Mouse (Mus musculus): ENCODE measurements at regions not wholly inside any gene's neighbourhood (a gene's known extent, or its start where the extent isn't known, plus 50 kb on each side); places are given as distances from the start of the nearest gene placed in this dataset.
A peak's percentile ranks its signal among the peaks of the same experiment; 100 is the strongest.

DNA sequence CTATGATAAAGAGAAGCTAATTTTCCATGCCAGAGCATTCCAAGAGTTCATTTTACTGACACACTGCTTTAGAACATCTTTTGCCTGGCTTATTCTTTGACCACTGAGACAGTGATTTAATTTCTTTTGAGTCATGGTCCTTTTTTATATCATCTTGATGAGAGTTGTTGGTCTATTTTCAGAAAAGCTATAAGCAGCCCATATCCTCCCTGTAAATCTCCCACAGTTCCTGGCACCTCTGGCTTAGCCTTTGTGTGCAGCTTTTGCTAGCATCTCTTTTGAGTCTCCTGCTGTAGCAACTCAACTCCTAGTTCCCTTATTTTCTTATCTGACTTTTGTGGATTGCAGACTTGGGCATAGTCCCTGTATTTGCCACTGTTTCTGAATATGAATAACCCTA, 207.5 kb upstream of the 4931417E11Rik start:
- H3K4me3 ChIP-seq: no peak overlapping the region
- TF ChIP-seq CTCF (IDR thresholded peaks at IDR 0.05): no peak
- no peak for DNase-seq (ENCODE audit: extremely low spot score in 1 of 2, low spot score in 2 of 2)
- no peak overlapping the region for H3K27ac ChIP-seq
- intact Hi-C loops (cut with DNase I): no loop called here

- TF ChIP-seq CTCF (IDR thresholded peaks at IDR 0.05): no peak
- Histone ChIP-seq H3K27ac (no peak overlapping the region), H3K4me3 (no peak overlapping the region)
- intact Hi-C loops (cut with DNase I): no loop called here
- DNase-seq (ENCODE audit: extremely low spot score in 1 of 2, low spot score in 2 of 2): no peak
Observed at GRCm38 (mm10) chr6:73669401-73669800, 199.9 kb upstream of the 4931417E11Rik start.

- Histone ChIP-seq H3K27ac (no peak overlapping the region), H3K4me3 (no peak overlapping the region)
- no peak for DNase-seq (ENCODE audit: extremely low spot score in 1 of 2, low spot score in 2 of 2)
- peak; percentile 43 for TF ChIP-seq CTCF (IDR thresholded peaks at IDR 0.05)
- intact Hi-C loops (cut with DNase I): no loop called here
Observed at GRCm38 (mm10) chr6:73658988-73659387, 189.5 kb upstream of the 4931417E11Rik start.

- Histone ChIP-seq H3K27ac (peak overlapping the region; percentile 36; the same call in 1 of the 2 replicates), H3K4me3 (no peak overlapping the region)
- intact Hi-C loops (cut with DNase I): loop anchor here (5.0 to 10.0 kb wide), 4 partner anchors 68 to 281 kb away; no protein-coding TSS in a partner anchor
- no peak for DNase-seq (ENCODE audit: extremely low spot score in 1 of 2, low spot score in 2 of 2)
- TF ChIP-seq CTCF (IDR thresholded peaks at IDR 0.05): no peak
Observed at GRCm38 (mm10) chr6:73645378-73645777, 175.9 kb upstream of the 4931417E11Rik start.

GRCm38 (mm10) chr6:73644778-73645267, 175.4 kb upstream of the 4931417E11Rik start:
- intact Hi-C loops (cut with DNase I): loop anchor here (5.0 to 10.0 kb wide), 4 partner anchors 68 to 280 kb away; no protein-coding TSS in a partner anchor
- no peak overlapping the region for H3K27ac ChIP-seq
- DNase-seq (ENCODE audit: extremely low spot score in 1 of 2, low spot score in 2 of 2): peak; percentile 9 to 18
- TF ChIP-seq CTCF (IDR thresholded peaks at IDR 0.05): peak; percentile 26
- H3K4me3 ChIP-seq: no peak overlapping the region

- DNase-seq (ENCODE audit: extremely low spot score in 1 of 2, low spot score in 2 of 2): no peak
- Histone ChIP-seq H3K4me3 (no peak overlapping the region), H3K27ac (no peak overlapping the region)
- no peak for TF ChIP-seq CTCF (IDR thresholded peaks at IDR 0.05)
- intact Hi-C loops (cut with DNase I): no loop called here
Observed at GRCm38 (mm10) chr6:73628600-73628999, 159.1 kb upstream of the 4931417E11Rik start.

DNA sequence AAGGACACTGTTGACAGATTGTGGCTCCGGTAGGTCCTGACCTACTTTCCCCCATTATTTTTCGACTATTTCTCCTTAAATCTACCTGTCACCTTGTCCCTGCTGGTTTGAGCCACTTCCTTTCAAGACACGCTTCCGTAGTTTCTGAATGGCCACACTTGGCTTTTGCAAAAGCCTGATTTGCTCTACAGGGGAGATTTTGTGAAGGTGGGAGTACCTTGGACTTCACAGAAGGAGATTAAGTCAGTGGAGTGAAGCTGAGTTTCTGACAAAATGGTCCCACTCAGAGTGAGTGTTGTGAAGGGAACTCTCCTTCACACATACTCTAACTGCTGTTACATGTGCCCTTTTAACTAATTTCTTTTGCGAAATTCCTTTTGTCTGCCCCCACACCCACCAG, 157.0 kb upstream of the 4931417E11Rik start:
- no peak for DNase-seq (ENCODE audit: extremely low spot score in 1 of 2, low spot score in 2 of 2)
- intact Hi-C loops (cut with DNase I): no loop called here

GRCm38 (mm10) chr6:73624211-73624610, 154.7 kb upstream of the 4931417E11Rik start:
- no peak for DNase-seq (ENCODE audit: extremely low spot score in 1 of 2, low spot score in 2 of 2)
- Histone ChIP-seq H3K4me3 (no peak overlapping the region), H3K27ac (no peak overlapping the region)
- intact Hi-C loops (cut with DNase I): no loop called here
- TF ChIP-seq CTCF (IDR thresholded peaks at IDR 0.05): no peak

More for the DNA sequence above, 157.0 kb upstream of the 4931417E11Rik start:
- Histone ChIP-seq H3K27ac (no peak overlapping the region), H3K4me3 (no peak overlapping the region)
- no peak for TF ChIP-seq CTCF (IDR thresholded peaks at IDR 0.05)

DNA sequence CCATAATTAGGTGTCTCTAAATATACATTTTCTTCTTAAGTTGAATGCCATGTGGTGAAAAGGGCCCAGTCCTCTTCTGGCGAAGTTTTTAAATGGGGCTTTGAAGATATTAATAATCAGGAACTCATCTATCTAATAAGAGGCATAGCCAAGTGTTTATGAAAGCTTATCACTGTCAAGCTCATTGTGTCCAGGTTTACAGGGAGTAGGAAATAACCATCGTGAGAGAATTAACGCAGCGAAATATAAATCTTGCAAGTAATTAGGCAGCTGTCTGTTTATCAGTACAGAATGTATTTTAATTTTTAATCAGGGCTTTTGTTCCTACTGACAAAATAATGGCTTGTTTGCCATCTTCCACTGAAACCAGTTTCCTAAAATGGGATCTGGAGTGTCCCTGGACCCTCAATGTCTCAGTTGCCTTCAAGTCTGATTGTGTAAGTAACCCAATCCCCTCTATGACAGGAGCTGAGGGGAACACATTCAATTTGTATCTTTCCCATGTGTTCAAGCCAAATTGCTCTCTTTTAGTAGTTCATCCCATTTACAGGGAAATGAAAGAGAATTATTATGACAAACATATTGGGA, 152.5 kb upstream of the 4931417E11Rik start:
- no peak for DNase-seq (ENCODE audit: extremely low spot score in 1 of 2, low spot score in 2 of 2)
- no peak for TF ChIP-seq CTCF (IDR thresholded peaks at IDR 0.05)
- no peak overlapping the region for H3K4me3 ChIP-seq
- no peak overlapping the region for H3K27ac ChIP-seq
- intact Hi-C loops (cut with DNase I): no loop called here

DNA sequence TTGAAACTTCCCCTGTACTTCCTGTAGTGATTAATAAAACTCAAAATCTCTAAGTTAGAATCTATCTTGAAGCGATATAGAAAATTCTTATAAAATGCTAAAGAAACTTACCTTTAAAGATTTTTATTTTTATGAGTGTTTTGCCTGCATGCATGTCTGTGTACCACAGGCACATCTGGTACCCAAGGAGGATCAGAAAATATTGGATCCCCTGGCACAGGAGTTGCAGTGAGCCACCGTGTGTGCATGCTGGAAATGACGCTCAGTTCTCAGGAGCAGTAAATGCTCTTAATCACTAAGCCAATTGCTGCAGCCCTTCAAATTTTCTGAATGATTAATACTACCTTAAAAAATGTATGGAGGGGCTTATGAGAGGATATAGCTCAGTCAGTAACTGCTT, 142.8 kb upstream of the 4931417E11Rik start:
- intact Hi-C loops (cut with DNase I): no loop called here
- Histone ChIP-seq H3K27ac (no peak overlapping the region), H3K4me3 (no peak overlapping the region)
- no peak for DNase-seq (ENCODE audit: extremely low spot score in 1 of 2, low spot score in 2 of 2)
- TF ChIP-seq CTCF (IDR thresholded peaks at IDR 0.05): no peak

GRCm38 (mm10) chr6:73611839-73612238, 142.4 kb upstream of the 4931417E11Rik start:
- no peak overlapping the region for H3K27ac ChIP-seq
- no peak overlapping the region for H3K4me3 ChIP-seq
- no peak for DNase-seq (ENCODE audit: extremely low spot score in 1 of 2, low spot score in 2 of 2)
- intact Hi-C loops (cut with DNase I): no loop called here
- no peak for TF ChIP-seq CTCF (IDR thresholded peaks at IDR 0.05)

DNA sequence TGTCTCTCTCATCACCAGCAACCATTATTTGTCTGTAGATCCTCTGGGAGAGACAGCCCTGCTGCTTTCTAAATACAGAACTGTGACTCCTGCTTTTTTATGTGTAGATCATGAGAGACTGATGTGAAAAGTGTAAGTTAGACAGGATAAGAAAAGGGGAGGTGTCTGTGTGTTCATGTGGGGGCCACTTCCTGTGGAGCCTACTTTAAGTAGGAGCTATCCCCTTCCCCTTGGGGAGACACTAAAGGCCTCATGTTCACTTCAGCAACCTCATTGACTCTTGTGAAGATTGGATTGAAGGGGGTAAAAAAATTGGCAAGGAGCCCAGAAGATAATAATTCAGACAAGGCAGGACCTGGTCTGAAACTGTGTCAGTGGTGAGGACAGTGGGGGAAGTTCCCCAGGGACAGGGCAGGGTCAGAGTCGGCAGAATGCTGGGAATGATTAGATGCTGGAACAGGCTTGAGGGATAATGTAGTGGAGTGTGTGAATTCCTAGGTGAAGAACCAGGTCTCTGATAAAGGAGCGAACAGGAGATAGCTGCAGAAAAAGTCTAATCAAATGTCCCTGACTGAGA, 140.7 kb upstream of the 4931417E11Rik start:
- no peak for TF ChIP-seq CTCF (IDR thresholded peaks at IDR 0.05)
- Histone ChIP-seq H3K4me3 (no peak overlapping the region), H3K27ac (no peak overlapping the region)
- intact Hi-C loops (cut with DNase I): no loop called here
- DNase-seq (ENCODE audit: extremely low spot score in 1 of 2, low spot score in 2 of 2): no peak

- intact Hi-C loops (cut with DNase I): no loop called here
- DNase-seq (ENCODE audit: extremely low spot score in 1 of 2, low spot score in 2 of 2): no peak
- no peak overlapping the region for H3K27ac ChIP-seq
- no peak overlapping the region for H3K4me3 ChIP-seq
- TF ChIP-seq CTCF (IDR thresholded peaks at IDR 0.05): no peak
Observed at GRCm38 (mm10) chr6:73587686-73588085, 118.2 kb upstream of the 4931417E11Rik start.
